Mouse (Mus musculus): ENCODE measurements around the gene Cacng3. TPM values are rescaled to one million over a fixed set of nuclear protein-coding genes. Genes with fewer than 3 reads are reported as not detected.
A peak's percentile ranks its signal among the peaks of the same experiment; 100 is the strongest.

The Cacng3 gene
- polyA plus RNA-seq (2012; rRNA removed) (0.06 TPM in 1 of 2 replicates, not detected in the other), polyA plus RNA-seq (2014; fragmentation: Nextera tagmentation; extraction: Ambion mirVana) (not detected in 2 replicates)

- no peak within 1 kb of the TSS for H3K9ac ChIP-seq (ENCODE audit: low read depth, low read length, severe bottlenecking)
- H3K27me3 ChIP-seq (ENCODE audit: control insufficient read depth, insufficient read depth, low read length), result peaks cover 10% of the 10 kb centered on the region; the same call in 1 of the 2 replicates
- WGBS, result 15% methylated on average over 13 of the region's 13 CpGs
- no peak for DNase-seq (ENCODE audit: low spot score)
- ATAC-seq (ENCODE audit: low FRiP score, low read depth), result no peak
- H3K36me3 ChIP-seq (ENCODE audit: control insufficient read depth, insufficient read depth, low read length), result no peaks in the 10 kb centered on the region
- no peak within 1 kb of the TSS for H3K4me2 ChIP-seq (replicated peaks; ENCODE audit: low read depth, low read length, severe bottlenecking)
- no peaks in the 10 kb centered on the region for H3K9me3 ChIP-seq (ENCODE audit: control insufficient read depth, low read length)
- H3K4me1 ChIP-seq (ENCODE audit: control insufficient read depth, insufficient read depth, low read length), result no peaks in the 10 kb centered on the region
- H3K4me3 ChIP-seq (replicated peaks; ENCODE audit: low read length), result no peak within 1 kb of the TSS
- no peak for TF ChIP-seq POLR2A (IDR thresholded peaks at IDR 0.05; ENCODE audit: borderline replicate concordance, extremely low read depth, insufficient read depth, insufficient read length)
- H3K27ac ChIP-seq (replicated peaks; ENCODE audit: low read depth, low read length), result no peak within 1 kb of the TSS
These were observed at the start of gene Cacng3 for GRCm38 (mm10) chr7:122670442-122670872. Gene Cacng3, plus strand, starts transcription at chr7:122670492.

GRCm38 (mm10) chr7:122622125-122622774 is 48.0 kb upstream of the Cacng3 start:
- Histone ChIP-seq H3K4me2 (replicated peaks; ENCODE audit: low read depth, low read length, severe bottlenecking) (no peak overlapping the region), H3K9me3 (ENCODE audit: control insufficient read depth, low read length) (no peaks in the 10 kb centered on the region), H3K4me1 (ENCODE audit: control insufficient read depth, insufficient read depth, low read length) (no peaks in the 10 kb centered on the region), H3K27ac (replicated peaks; ENCODE audit: low read depth, low read length) (no peak overlapping the region), H3K27me3 (ENCODE audit: control insufficient read depth, insufficient read depth, low read length) (no peaks in the 10 kb centered on the region), H3K9ac (ENCODE audit: low read depth, low read length, severe bottlenecking) (no peak overlapping the region), H3K4me3 (replicated peaks; ENCODE audit: low read length) (no peak overlapping the region), H3K36me3 (ENCODE audit: control insufficient read depth, insufficient read depth, low read length) (no peaks in the 10 kb centered on the region)
- no peak for DNase-seq (ENCODE audit: low spot score)
- 46% methylated on average over 9 of the region's 9 CpGs for WGBS
- no peak for TF ChIP-seq POLR2A (IDR thresholded peaks at IDR 0.05; ENCODE audit: borderline replicate concordance, extremely low read depth, insufficient read depth, insufficient read length)
- ATAC-seq (ENCODE audit: low FRiP score, low read depth), result no peak

GRCm38 (mm10) chr7:122623753-122624152 is 46.5 kb upstream of the Cacng3 start:
- H3K4me1 ChIP-seq (ENCODE audit: control insufficient read depth, insufficient read depth, low read length), result no peaks in the 10 kb centered on the region
- H3K9ac ChIP-seq (ENCODE audit: low read depth, low read length, severe bottlenecking), result no peak overlapping the region
- DNase-seq (ENCODE audit: low spot score) (no peak), ATAC-seq (ENCODE audit: low FRiP score, low read depth) (no peak)
- H3K4me2 ChIP-seq (replicated peaks; ENCODE audit: low read depth, low read length, severe bottlenecking), result no peak overlapping the region
- 59% methylated on average over 1 of the region's 1 CpGs for WGBS
- H3K27ac ChIP-seq (replicated peaks; ENCODE audit: low read depth, low read length), result no peak overlapping the region
- H3K27me3 ChIP-seq (ENCODE audit: control insufficient read depth, insufficient read depth, low read length), result no peaks in the 10 kb centered on the region
- no peak for TF ChIP-seq POLR2A (IDR thresholded peaks at IDR 0.05; ENCODE audit: borderline replicate concordance, extremely low read depth, insufficient read depth, insufficient read length)
- H3K4me3 ChIP-seq (replicated peaks; ENCODE audit: low read length), result no peak overlapping the region
- H3K9me3 ChIP-seq (ENCODE audit: control insufficient read depth, low read length), result no peaks in the 10 kb centered on the region
- no peaks in the 10 kb centered on the region for H3K36me3 ChIP-seq (ENCODE audit: control insufficient read depth, insufficient read depth, low read length)

GRCm38 (mm10) chr7:122628050-122628449 is 42.2 kb upstream of the Cacng3 start:
- Histone ChIP-seq H3K36me3 (ENCODE audit: control insufficient read depth, insufficient read depth, low read length) (no peaks in the 10 kb centered on the region), H3K4me3 (replicated peaks; ENCODE audit: low read length) (no peak overlapping the region), H3K9me3 (ENCODE audit: control insufficient read depth, low read length) (no peaks in the 10 kb centered on the region), H3K4me2 (replicated peaks; ENCODE audit: low read depth, low read length, severe bottlenecking) (no peak overlapping the region), H3K27me3 (ENCODE audit: control insufficient read depth, insufficient read depth, low read length) (no peaks in the 10 kb centered on the region), H3K27ac (replicated peaks; ENCODE audit: low read depth, low read length) (no peak overlapping the region), H3K9ac (ENCODE audit: low read depth, low read length, severe bottlenecking) (no peak overlapping the region), H3K4me1 (ENCODE audit: control insufficient read depth, insufficient read depth, low read length) (no peaks in the 10 kb centered on the region)
- 81% methylated on average over 5 of the region's 5 CpGs for WGBS
- ATAC-seq (ENCODE audit: low FRiP score, low read depth), result no peak
- no peak for TF ChIP-seq POLR2A (IDR thresholded peaks at IDR 0.05; ENCODE audit: borderline replicate concordance, extremely low read depth, insufficient read depth, insufficient read length)
- DNase-seq (ENCODE audit: low spot score), result peak; percentile 6

- no peak for TF ChIP-seq POLR2A (IDR thresholded peaks at IDR 0.05; ENCODE audit: borderline replicate concordance, extremely low read depth, insufficient read depth, insufficient read length)
- Histone ChIP-seq H3K4me2 (replicated peaks; ENCODE audit: low read depth, low read length, severe bottlenecking) (no peak overlapping the region), H3K27me3 (ENCODE audit: control insufficient read depth, insufficient read depth, low read length) (no peaks in the 10 kb centered on the region), H3K4me1 (ENCODE audit: control insufficient read depth, insufficient read depth, low read length) (no peaks in the 10 kb centered on the region), H3K9me3 (ENCODE audit: control insufficient read depth, low read length) (no peaks in the 10 kb centered on the region), H3K27ac (replicated peaks; ENCODE audit: low read depth, low read length) (no peak overlapping the region), H3K36me3 (ENCODE audit: control insufficient read depth, insufficient read depth, low read length) (no peaks in the 10 kb centered on the region), H3K4me3 (replicated peaks; ENCODE audit: low read length) (no peak overlapping the region), H3K9ac (ENCODE audit: low read depth, low read length, severe bottlenecking) (no peak overlapping the region)
- WGBS, result 79% methylated on average over 2 of the region's 2 CpGs
- DNase-seq (ENCODE audit: low spot score) (no peak), ATAC-seq (ENCODE audit: low FRiP score, low read depth) (no peak)
These were observed 39.9 kb upstream of the Cacng3 start for GRCm38 (mm10) chr7:122630386-122630785.

Data from limb, embryonic 14.5 days (tissue).